In genomic region chr15:103185462-103186198, GRCm38 (mm10) we compare ENCODE assay signal across 8 mouse cellular contexts. TPM values are rescaled to one million over a fixed set of nuclear protein-coding genes. Genes with fewer than 3 reads are reported as not detected.
A peak's percentile ranks its signal among the peaks of the same experiment; 100 is the strongest.
DNase-seq lines count a peak whose midpoint lies in the region; ATAC-seq lines count a peak whose summit lies in the region.

No protein-coding gene starts in this region.

- peak; percentile 50 for ATAC-seq in erythroblast, adult 5-6 weeks (replicated peaks; ENCODE audit: low FRiP score, poor library complexity, severe bottlenecking)
- ATAC-seq in megakaryocyte-erythroid progenitor cell, adult 5-6 weeks (replicated peaks; ENCODE audit: low FRiP score, low TSS enrichment, poor library complexity, severe bottlenecking): peak; percentile 30; the same call in 1 of the 2 replicates
- ATAC-seq in monocyte, adult 5-6 weeks (replicated peaks; ENCODE audit: insufficient number of reproducible peaks, low FRiP score, low TSS enrichment, poor library complexity, severe bottlenecking): no peak

- DNase-seq in gastrocnemius, adult 18-20 months (ENCODE audit: low spot score): peak; percentile 57
- DNase-seq in gastrocnemius, postnatal 25 days: no peak
- DNase-seq in urinary bladder, postnatal 36 days (ENCODE audit: low spot score in 2 of 2): peak; percentile 30 to 56
- no peak for DNase-seq in urinary bladder, adult 2 months (ENCODE audit: low spot score)
- DNase-seq in kidney, postnatal 4 days: peak; percentile 79 to 84

RNA-seq across cellular contexts. Expression of gene Smug1, which starts 18.7 kb away (rescaled TPM):
- 10 to 100 TPM in 1 of 2 experiments, 1 to 10 TPM in 1; 9.4 to 11.3 TPM for total RNA-seq in gastrocnemius, adult 18-20 months (2021)
- 10 to 100 TPM in 1 of 2 experiments, 1 to 10 TPM in 1; 9.4 to 11.7 TPM for total RNA-seq in gastrocnemius, postnatal 25 days (2021)
- 15.1 and 18.5 TPM in 2 replicates for polyA plus RNA-seq in urinary bladder, adult 2 months (2012; rRNA removed)
- 1.5 TPM in 1 of 2 replicates, not detected in the other for total RNA-seq in erythroblast, adult 5-6 weeks (2015; ENCODE audit: low replicate concordance)
- total RNA-seq in erythroblast, adult 5-6 weeks (2017; ENCODE audit: low replicate concordance): 0.70 and 1.0 TPM in 2 replicates
- 3.6 and 5.9 TPM in 2 replicates for total RNA-seq in megakaryocyte-erythroid progenitor cell, adult 5-6 weeks (2014; fragmentation: Nextera tagmentation)
- total RNA-seq in megakaryocyte-erythroid progenitor cell, adult 5-6 weeks (2017): 2.2 and 4.2 TPM in 2 replicates
- total RNA-seq in monocyte, adult 5-6 weeks (2017): 3.2 to 7.1 TPM (median 5.3 TPM) in 3 replicates

RNA-seq across cellular contexts. Expression of gene Cbx5, which starts 54.0 kb away (rescaled TPM):
- total RNA-seq in gastrocnemius, adult 18-20 months (2021): 10 to 100 TPM; 25.4 to 35.6 TPM
- total RNA-seq in gastrocnemius, postnatal 25 days (2021): 10 to 100 TPM; 29.0 to 29.6 TPM
- polyA plus RNA-seq in urinary bladder, adult 2 months (2012; rRNA removed): 23.9 and 24.4 TPM in 2 replicates
- total RNA-seq in erythroblast, adult 5-6 weeks (2015; ENCODE audit: low replicate concordance): 42.0 and 42.1 TPM in 2 replicates
- 49.5 and 57.4 TPM in 2 replicates for total RNA-seq in erythroblast, adult 5-6 weeks (2017; ENCODE audit: low replicate concordance)
- 151 and 165 TPM in 2 replicates for total RNA-seq in megakaryocyte-erythroid progenitor cell, adult 5-6 weeks (2014; fragmentation: Nextera tagmentation)
- 183 and 300 TPM in 2 replicates for total RNA-seq in megakaryocyte-erythroid progenitor cell, adult 5-6 weeks (2017)
- total RNA-seq in monocyte, adult 5-6 weeks (2017): 13.2 to 43.8 TPM (median 33.9 TPM) in 3 replicates

RNA-seq across cellular contexts. Expression of gene Hnrnpa1, which starts 54.6 kb away (rescaled TPM):
- total RNA-seq in gastrocnemius, adult 18-20 months (2021): 10 to 100 TPM; 77.2 to 94.8 TPM
- 10 to 100 TPM; 82.8 to 89.0 TPM for total RNA-seq in gastrocnemius, postnatal 25 days (2021)
- 323 and 341 TPM in 2 replicates for polyA plus RNA-seq in urinary bladder, adult 2 months (2012; rRNA removed)
- total RNA-seq in erythroblast, adult 5-6 weeks (2015; ENCODE audit: low replicate concordance): 130 and 135 TPM in 2 replicates
- total RNA-seq in erythroblast, adult 5-6 weeks (2017; ENCODE audit: low replicate concordance): 189 and 286 TPM in 2 replicates
- 845 and 937 TPM in 2 replicates for total RNA-seq in megakaryocyte-erythroid progenitor cell, adult 5-6 weeks (2014; fragmentation: Nextera tagmentation)
- total RNA-seq in megakaryocyte-erythroid progenitor cell, adult 5-6 weeks (2017): 2,161 and 2,727 TPM in 2 replicates
- total RNA-seq in monocyte, adult 5-6 weeks (2017): 482 to 520 TPM (median 483 TPM) in 3 replicates

Comparison
In these comparisons a context has a peak if more than half of its experiments do, and no peak if none do; other contexts are left out.
1. DNase-seq: peak in gastrocnemius, adult 18-20 months (single experiment), urinary bladder, postnatal 36 days (2 of 2) and kidney, postnatal 4 days (2 of 2); none in gastrocnemius, postnatal 25 days (single experiment) and urinary bladder, adult 2 months (single experiment).